ENCODE assay signal across 8 mouse cellular contexts in genomic region chr7:7209313-7210151, GRCm38 (mm10). TPM values are rescaled to one million over a fixed set of nuclear protein-coding genes. Genes with fewer than 3 reads are reported as not detected.
A peak's percentile ranks its signal among the peaks of the same experiment; 100 is the strongest.
DNase-seq lines count a peak whose midpoint lies in the region; ATAC-seq and TF ChIP-seq lines count a peak whose summit lies in the region.
"Not testable (repeated sequence)": the region's sequence is repeated elsewhere in the genome, so short reads cannot be mapped to it uniquely, and the experiment has no call there.

Zfp772 (minus strand) TSS chr7:7209998.

- not testable (repeated sequence) for TF ChIP-seq POLR2A in lung, adult 2 months (IDR thresholded peaks at IDR 0.05; ENCODE audit: borderline replicate concordance, extremely low read depth, low read depth, low read length)

- H3K27me3 ChIP-seq in hindbrain, embryonic 14.5 days (ENCODE audit: control insufficient read depth, insufficient read depth, low read length); neural tube, embryonic 14.5 days (ENCODE audit: control insufficient read depth, insufficient read depth, low read length): not testable (repeated sequence)

- peak within 1 kb of the TSS; percentile 69 for H3K4me2 ChIP-seq in hindbrain, embryonic 14.5 days (replicated peaks)
- peak within 1 kb of the TSS; percentile 53 for H3K4me2 ChIP-seq in neural tube, embryonic 14.5 days (ENCODE audit: low read depth, low read length)

- in situ Hi-C loops in ES-E14 (cut with MboI; ENCODE audit: low sequenced_read_pairs in 2 of 2, unreplicated experiment in 2 of 2) = loop anchor here in 1 of 2 experiments (25.0 kb wide), 1 partner anchor 97 kb away; the partner anchor contains the start of gene Zfp954

- WGBS in hindbrain, embryonic 14.5 days = 2% methylated on average over 24 of the region's 24 CpGs
- 2% methylated on average over 24 of the region's 24 CpGs for WGBS in lung, adult 2 months
- under 1% methylated on average over 24 of the region's 24 CpGs for WGBS in neural tube, embryonic 14.5 days

- not testable (repeated sequence) for ATAC-seq in hindbrain, embryonic 14.5 days (ENCODE audit: low FRiP score)
- ATAC-seq in neural tube, embryonic 14.5 days (ENCODE audit: low read depth) = peak; percentile 41; the same call in 1 of the 2 replicates

- not testable (repeated sequence) for H3K36me3 ChIP-seq in ES-E14 (ENCODE audit: control insufficient read depth, insufficient read depth, low read length, poor library complexity, severe bottlenecking); neural tube, embryonic 14.5 days (ENCODE audit: control insufficient read depth, insufficient read depth, low read length)
- peaks cover 13% of the 10 kb centered on the region; the same call in 1 of the 2 replicates for H3K36me3 ChIP-seq in hindbrain, embryonic 14.5 days (replicated peaks; ENCODE audit: control insufficient read depth, insufficient read depth)

- peak within 1 kb of the TSS; percentile 79 for H3K9ac ChIP-seq in ES-E14 (ENCODE audit: insufficient read depth, low read depth, low read length, poor library complexity, severe bottlenecking)
- peak within 1 kb of the TSS; percentile 62 for H3K9ac ChIP-seq in hindbrain, embryonic 14.5 days
- not testable (repeated sequence) for H3K9ac ChIP-seq in neural tube, embryonic 14.5 days (replicated peaks; ENCODE audit: low read depth, low read length)

- DNase-seq in ES-E14 (ENCODE audit: low read depth, low spot score) = not testable (repeated sequence)
- DNase-seq in cerebellum, adult 9-11 months = peak; percentile 64
- peak; percentile 31 to 62 for DNase-seq in frontal cortex, adult 2 months (ENCODE audit: extremely low spot score in 1 of 2, low spot score in 1 of 2)
- peak; percentile 42 for DNase-seq in hindbrain, embryonic 14.5 days (ENCODE audit: low spot score)
- DNase-seq in layer of hippocampus, adult 9-11 months = peak; percentile 51
- DNase-seq in lung, adult 2 months = peak; percentile 48
- DNase-seq in thymus, postnatal 0 days (ENCODE audit: low spot score) = peak; percentile 30

- H3K9me3 ChIP-seq in ES-E14 (ENCODE audit: control insufficient read depth, insufficient read depth, low read depth, low read length); hindbrain, embryonic 14.5 days (ENCODE audit: control insufficient read depth, low read length); neural tube, embryonic 14.5 days (ENCODE audit: control insufficient read depth, low read length): not testable (repeated sequence)

- TF ChIP-seq CTCF in lung, adult 2 months (IDR thresholded peaks at IDR 0.05; ENCODE audit: insufficient read depth, low read length) = not testable (repeated sequence)

- H3K4me1 ChIP-seq in ES-E14 (ENCODE audit: control insufficient read depth in 2 of 2, insufficient read depth in 2 of 2, low read length in 2 of 2, poor library complexity in 1 of 2); hindbrain, embryonic 14.5 days (replicated peaks; ENCODE audit: control insufficient read depth, insufficient read depth, low read length); lung, adult 2 months (ENCODE audit: control insufficient read depth, insufficient read depth, low read length); neural tube, embryonic 14.5 days (ENCODE audit: control insufficient read depth, insufficient read depth, low read length): not testable (repeated sequence)

- not testable (repeated sequence) for H3K27ac ChIP-seq in ES-E14 (ENCODE audit: insufficient read depth, low read depth, low read length, poor library complexity, severe bottlenecking); hindbrain, embryonic 14.5 days; neural tube, embryonic 14.5 days (ENCODE audit: low read depth, low read length)

- H3K4me3 ChIP-seq in ES-E14 (ENCODE audit: insufficient read depth in 1 of 2, low read depth in 1 of 2, low read length in 2 of 2, poor library complexity in 1 of 2, severe bottlenecking in 1 of 2) = peak within 1 kb of the TSS; percentile 78
- peak within 1 kb of the TSS; percentile 41 for H3K4me3 ChIP-seq in hindbrain, embryonic 14.5 days (replicated peaks; ENCODE audit: low read length)
- not testable (repeated sequence) for H3K4me3 ChIP-seq in lung, adult 2 months (replicated peaks; ENCODE audit: extremely low read depth, low read depth, low read length)
- H3K4me3 ChIP-seq in neural tube, embryonic 14.5 days (ENCODE audit: low read depth, low read length) = peak within 1 kb of the TSS; percentile 36

TF ChIP-seq in ES-E14, 5 proteins besides CTCF, POLR2A, EP300 and RAD21:
- peak; percentile 75 for TF ChIP-seq HCFC1 (IDR thresholded peaks at IDR 0.05; ENCODE audit: borderline replicate concordance, insufficient read depth, low read length)

RNA-seq across cellular contexts. Expression of gene Zfp772, which starts in this region (rescaled TPM):
- 2.8 and 3.1 TPM in 2 replicates for total RNA-seq in ES-E14 (2012; rRNA removed)
- 15.8 and 18.1 TPM in 2 replicates for polyA plus RNA-seq in frontal cortex, adult 2 months (2012; rRNA removed)
- 9.1 and 9.8 TPM in 2 replicates for polyA plus RNA-seq in hindbrain, embryonic 14.5 days (2014; fragmentation: Nextera tagmentation; extraction: Ambion mirVana)
- 1.1 and 2.1 TPM in 2 replicates for polyA plus RNA-seq in lung, adult 2 months (2012; rRNA removed)
- polyA plus RNA-seq in neural tube, embryonic 14.5 days (2014; fragmentation: Nextera tagmentation; extraction: Ambion mirVana) = 10.1 and 11.1 TPM in 2 replicates
- polyA plus RNA-seq in thymus, postnatal 0 days (2015; fragmentation: Nextera tagmentation; extraction: Ambion mirVana) = 3.9 and 4.0 TPM in 2 replicates
